Mouse (Mus musculus) T-cell, adult 66 days (primary cell): ENCODE results near the gene Nckap5l. TPM values are rescaled to one million over a fixed set of nuclear protein-coding genes. Genes with fewer than 3 reads are reported as not detected.

Source experiments
- total RNA-seq, 2 experiments: library from RNA; stranded (reverse); gene quantifications; 3 replicates in 1 of 2; 4 replicates in 1 of 2; pipeline ENCODE4 v1.2.4; 2023

The Nckap5l gene
- 10 to 100 TPM; 44.1 to 45.4 TPM for total RNA-seq

DNA sequence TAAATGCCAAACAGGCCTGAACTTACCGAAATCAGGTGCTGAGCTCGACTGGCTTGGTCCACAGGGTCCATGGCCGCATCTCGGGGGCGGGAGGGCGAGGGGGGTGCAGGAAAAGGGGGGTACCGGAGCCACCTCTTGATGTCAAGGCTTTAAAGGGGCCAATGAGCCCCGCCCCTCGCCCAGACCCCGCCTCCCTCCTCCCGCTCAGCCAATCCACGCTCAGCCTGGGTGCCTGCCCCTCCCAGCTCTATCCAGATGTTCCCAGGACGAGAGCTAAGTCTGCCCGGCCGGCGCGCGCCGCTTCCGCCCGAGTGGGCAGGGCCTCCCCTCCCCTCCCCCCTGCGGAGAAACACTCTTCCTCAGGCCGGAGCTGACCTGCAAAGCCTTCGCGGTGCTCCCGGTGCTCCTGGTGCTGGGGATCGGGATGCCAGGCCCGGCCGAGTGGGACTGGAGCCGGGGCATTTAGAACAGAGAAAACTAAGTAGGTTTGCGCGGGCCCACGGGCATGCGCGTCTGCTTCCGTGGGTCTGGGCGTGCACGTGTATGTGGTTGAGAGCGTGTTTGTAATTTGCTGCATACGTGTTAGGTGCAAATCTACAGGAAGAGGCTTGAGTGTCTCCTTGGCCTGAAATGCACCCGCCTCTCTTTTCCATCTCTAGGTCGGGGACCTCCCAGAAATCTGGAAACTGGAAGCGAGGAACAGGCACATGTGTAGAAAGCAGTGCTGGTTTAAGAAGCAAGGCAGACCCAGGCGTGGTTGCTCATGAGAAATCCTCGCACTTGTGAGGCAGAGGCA lies at the start of gene Nckap5l:
Gene Nckap5l, minus strand, starts transcription at position 143 of the 796 bp plus-strand sequence.

DNA sequence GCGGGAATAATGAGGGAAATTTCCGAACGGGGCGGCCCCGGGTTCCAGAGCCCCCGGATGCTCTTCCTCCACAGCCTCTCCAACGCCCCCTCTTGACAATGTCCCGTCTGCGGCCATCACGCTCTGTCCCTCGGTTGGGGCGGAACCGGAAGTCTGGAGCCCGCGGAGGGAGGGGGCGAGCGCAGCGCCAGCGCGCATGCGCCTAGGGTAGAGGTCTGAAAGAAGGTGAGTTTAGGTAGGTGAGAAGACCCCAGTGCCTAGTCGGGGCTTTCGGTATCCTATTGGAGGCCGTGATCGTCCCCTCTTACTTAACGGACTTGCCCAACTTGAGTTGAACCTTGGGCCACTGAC lies 17.0 kb upstream of the Nckap5l start, which contains the start of gene Bcdin3d:
Gene Bcdin3d, minus strand, starts transcription at position 155 of the 351 bp plus-strand sequence.

DNA sequence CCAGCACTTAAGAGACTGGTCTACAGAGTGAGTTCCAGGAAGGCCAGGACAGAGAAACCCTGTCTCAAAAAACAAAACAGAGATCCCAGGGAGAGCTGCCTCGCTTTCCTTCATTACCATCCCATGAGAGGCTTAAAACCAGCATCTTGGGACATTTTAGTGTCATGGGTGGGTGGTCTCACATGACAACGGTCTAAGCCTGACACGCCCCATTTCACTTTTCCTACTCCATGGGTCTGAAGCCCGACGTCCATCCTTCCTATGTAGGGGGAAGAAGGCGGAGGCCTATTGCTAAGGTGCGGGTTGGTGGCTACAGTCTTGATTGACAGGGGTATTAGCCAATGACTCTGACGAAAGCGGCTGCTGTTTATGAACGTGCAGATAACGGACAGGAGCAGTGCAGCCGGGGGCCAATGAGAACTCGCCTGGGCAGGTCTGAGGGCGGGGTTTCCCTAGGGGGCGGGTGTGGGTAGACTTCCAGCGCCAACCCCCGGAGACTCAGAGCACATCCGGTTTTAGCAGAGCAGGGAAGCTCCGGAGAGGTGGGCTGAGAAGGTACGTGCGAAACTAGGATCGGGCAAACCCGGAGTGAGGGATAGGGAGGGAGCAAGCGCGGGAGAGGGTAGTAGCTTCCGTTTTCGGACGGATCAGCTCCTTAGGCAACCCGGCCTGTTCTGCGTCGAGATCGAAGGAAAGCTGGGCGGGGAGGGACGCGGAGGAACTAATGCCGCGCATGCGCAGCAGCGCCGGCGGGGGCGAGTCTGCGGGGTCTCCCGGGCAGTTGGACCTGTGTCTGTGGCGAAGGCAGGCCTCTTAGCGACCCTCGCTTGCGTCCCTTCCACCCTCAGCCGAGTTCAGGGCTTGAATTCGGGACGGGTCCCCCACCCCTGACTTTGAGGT lies 64.8 kb downstream of the Nckap5l start, which contains the start of gene Tmbim6:
Gene Tmbim6, plus strand, starts transcription at position 397 of the 900 bp plus-strand sequence.

Other genes starting within 250 kb of the Nckap5l start
- gene Kcnh3, start 232.9 kb downstream of the Nckap5l start, total RNA-seq, result 1 to 10 TPM; 3.9 to 8.3 TPM
- 100 to 1,000 TPM; 102 to 126 TPM for gene Mcrs1, start 205.8 kb downstream of the Nckap5l start, total RNA-seq
- 10 to 100 TPM; 18.6 to 20.2 TPM for gene Prpf40b, start 162.7 kb downstream of the Nckap5l start, total RNA-seq
- not detected for gene Fam186b, start 161.9 kb downstream of the Nckap5l start, total RNA-seq
- gene Fmnl3, start 87.3 kb downstream of the Nckap5l start, total RNA-seq, result 10 to 100 TPM; 40.2 to 41.7 TPM
- gene Tmbim6, start 64.9 kb downstream of the Nckap5l start, total RNA-seq, result 100 to 1,000 TPM; 413 to 426 TPM
- 10 to 100 TPM in 1 of 2 experiments, 1 to 10 TPM in 1; 9.6 to 10.7 TPM for gene Bcdin3d, start 17.0 kb upstream of the Nckap5l start, total RNA-seq
- gene Faim2, start 70.4 kb upstream of the Nckap5l start, total RNA-seq, result not detected
- gene Aqp2, start 121.3 kb upstream of the Nckap5l start, total RNA-seq, result not detected
- not detected for gene Aqp5, start 133.0 kb upstream of the Nckap5l start, total RNA-seq
- gene Aqp6, start 143.7 kb upstream of the Nckap5l start, total RNA-seq, result not detected
- 10 to 100 TPM; 31.1 to 51.2 TPM for gene Racgap1, start 193.9 kb upstream of the Nckap5l start, total RNA-seq
- not detected for gene Asic1, start 212.6 kb upstream of the Nckap5l start, total RNA-seq
- 10 to 100 TPM; 59.8 to 68.1 TPM for gene Smarcd1, start 244.4 kb upstream of the Nckap5l start, total RNA-seq
- 1 to 10 TPM in 1 of 2 experiments, not detected in 1; 4.3 TPM for gene Gm17349, start 247.7 kb upstream of the Nckap5l start, total RNA-seq